Mouse (Mus musculus) liver, postnatal 0 days (tissue): Measurements from ENCODE around the gene Mvb12b.

Source experiments
- CTCF ChIP-seq: sonication (generic); IDR thresholded peaks from 2 replicates; pipeline ENCODE4 v1.5.1; 2016; ENCODE audit warnings: antibody characterized with exemption, low read depth
- EP300 ChIP-seq: IDR thresholded peaks from 2 replicates; pipeline ENCODE4 v1.6.1; 2016; ENCODE audit warnings: antibody characterized with exemption, low read depth, mild to moderate bottlenecking

DNA sequence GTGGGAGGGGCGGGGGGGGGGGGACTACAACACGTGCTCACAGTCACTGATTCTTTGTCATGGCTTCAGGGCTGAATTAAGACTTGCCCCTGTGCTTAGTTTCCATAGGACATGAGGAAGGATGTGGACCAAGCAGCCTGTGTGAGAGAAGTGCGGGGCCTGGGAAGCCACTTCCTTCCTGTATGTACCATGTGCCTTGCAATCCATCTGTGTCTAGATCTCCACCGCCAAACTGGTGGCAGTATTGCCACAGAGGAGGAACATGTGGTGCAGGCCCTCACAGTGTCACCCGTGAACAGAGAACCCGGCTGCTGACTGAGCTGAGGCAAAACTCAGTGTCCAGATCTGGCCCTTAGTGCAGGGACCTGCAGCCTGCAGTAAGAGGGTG is 132.1 kb downstream of the Mvb12b start:
- TF ChIP-seq CTCF (peak; percentile 27; the same call in 1 of the 2 replicates), EP300 (no peak)
